Mouse (Mus musculus) hindbrain, embryonic 14.5 days (tissue): ENCODE data around the gene Arpp21. TPM values are rescaled to one million over a fixed set of nuclear protein-coding genes. Genes with fewer than 3 reads are reported as not detected.

ENCODE experiments used
- ATAC-seq: fragments of 200-750 bp; cut with Nextera tagmentation; 2 replicates; pipeline ENCODE4 v1.8.0; 2017; ENCODE audit warnings: moderate number of reproducible peaks, mild to moderate bottlenecking, moderate TSS enrichment, moderate library complexity; ENCODE audit not compliant: low FRiP score
- DNase-seq: peaks from one replicate; pipeline ENCODE4 v3.0.0-alpha.2; 2015; ENCODE audit warnings: low spot score
- H3K27ac ChIP-seq: fragments of 300-500 bp; sonication (generic); 2 replicates; pipeline ENCODE4 v1.5.1; 2014; ENCODE audit warnings: mild to moderate bottlenecking, moderate library complexity
- H3K27me3 ChIP-seq: fragments of 300-500 bp; sonication (generic); 2 replicates; pipeline ENCODE4 v1.6.1; 2014; ENCODE audit warnings: mild to moderate bottlenecking, low read length, mixed read lengths; ENCODE audit not compliant: control insufficient read depth, insufficient read depth
- H3K36me3 ChIP-seq: fragments of 300-500 bp; sonication (generic); replicated peaks from 2 replicates; pipeline ENCODE4 v1.6.1; 2014; ENCODE audit not compliant: control insufficient read depth, insufficient read depth
- H3K4me1 ChIP-seq: fragments of 300-500 bp; sonication (generic); replicated peaks from 2 replicates; pipeline ENCODE4 v1.6.1; 2014; ENCODE audit warnings: antibody characterized with exemption, low read length, mixed read lengths; ENCODE audit not compliant: control insufficient read depth, insufficient read depth
- H3K4me2 ChIP-seq: fragments of 300-500 bp; sonication (generic); replicated peaks from 2 replicates; pipeline ENCODE4 v1.6.1; 2014; ENCODE audit warnings: mild to moderate bottlenecking, moderate library complexity
- H3K4me3 ChIP-seq: fragments of 300-500 bp; sonication (generic); replicated peaks from 2 replicates; pipeline ENCODE4 v1.5.1; 2014; ENCODE audit warnings: mild to moderate bottlenecking, low read length
- H3K9ac ChIP-seq: fragments of 300-500 bp; sonication (generic); 2 replicates; pipeline ENCODE4 v1.6.1; 2014
- H3K9me3 ChIP-seq: fragments of 300-500 bp; sonication (generic); 2 replicates; pipeline ENCODE4 v1.6.1; 2016; ENCODE audit warnings: low read length; ENCODE audit not compliant: control insufficient read depth
- WGBS: fragments of 180-500 bp; shearing (Covaris S2); extraction: QIAGEN DNeasy Blood & Tissue Kit; methylation state at CpG from one replicate; pipeline ENCODE4 v1.1.7; 2014; 5-methylcytosine and 5-hydroxymethylcytosine counted together
- polyA plus RNA-seq: library from polyadenylated mRNA; unstranded; fragments of >200 nt; fragmentation: Nextera tagmentation; extraction: Ambion mirVana; gene quantifications from 2 replicates; pipeline ENCODE4 v1.2.1, GENCODE M21; 2014

Arpp21 gene
- polyA plus RNA-seq, 1 experiment from 2014 or later: 40.8 TPM

DNA sequence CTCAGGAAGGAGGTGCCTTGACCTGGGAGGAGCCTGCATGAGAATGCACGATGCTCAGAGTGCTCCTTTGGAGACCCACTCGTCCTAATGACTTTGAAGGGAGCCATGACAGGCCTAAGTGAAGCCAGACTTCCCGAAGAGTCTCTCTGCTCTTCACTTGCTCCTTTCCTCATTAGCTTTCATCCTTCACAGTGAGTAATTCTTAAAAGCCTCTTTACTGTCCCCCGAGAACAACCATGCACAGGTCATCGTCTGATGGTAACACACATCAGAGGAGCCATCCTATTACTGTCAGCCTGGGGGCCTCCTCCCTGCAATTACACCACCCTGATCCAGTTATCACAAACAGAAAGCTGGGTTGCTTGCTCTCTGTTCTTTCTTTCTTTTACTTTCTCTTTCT, 160.9 kb downstream of the Arpp21 start:
- Histone ChIP-seq H3K27ac (peak overlapping the region; percentile 69), H3K27me3 (no peaks in the 10 kb centered on the region), H3K9ac (no peak overlapping the region), H3K4me3 (no peak overlapping the region), H3K9me3 (no peaks in the 10 kb centered on the region), H3K36me3 (no peaks in the 10 kb centered on the region), H3K4me2 (0 out of 2 replicates have a peak overlapping the region, but pooled peaks have one; percentile 4), H3K4me1 (peaks cover 20% of the 10 kb centered on the region)
- DNase-seq (no peak), ATAC-seq (peak; percentile 70)
- WGBS: 16% methylated on average over 5 of the region's 5 CpGs

DNA sequence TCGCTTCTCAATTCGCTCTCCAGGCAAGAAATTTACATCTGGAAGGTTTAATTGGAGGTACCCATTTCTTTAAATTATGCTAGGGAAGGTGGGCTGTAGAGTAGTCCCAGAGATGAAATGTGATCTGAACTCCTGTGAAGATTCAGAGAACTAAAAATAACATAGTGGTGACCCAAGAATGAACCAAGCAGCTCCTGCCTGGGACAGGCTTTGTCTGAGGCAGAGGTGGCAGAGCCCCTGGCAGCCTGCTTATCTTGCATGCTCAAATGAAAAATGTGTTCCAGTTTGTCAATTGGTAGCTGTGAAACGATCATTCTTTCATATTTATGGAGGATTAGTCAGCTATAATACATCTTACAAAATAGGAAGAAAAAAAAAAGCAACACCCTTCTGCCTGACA, 164.4 kb downstream of the Arpp21 start:
- no peak for ATAC-seq
- peak overlapping the region; percentile 76 for H3K27ac ChIP-seq
- no peak for DNase-seq
- WGBS: 26% methylated on average over 3 of the region's 3 CpGs
- no peak overlapping the region for H3K4me3 ChIP-seq
- H3K4me1 ChIP-seq: peaks cover 20% of the 10 kb centered on the region
- H3K9me3 ChIP-seq: no peaks in the 10 kb centered on the region
- H3K4me2 ChIP-seq: no peak overlapping the region
- H3K27me3 ChIP-seq: no peaks in the 10 kb centered on the region
- H3K9ac ChIP-seq: 0 out of 2 replicates have a peak overlapping the region, but pooled peaks have one; percentile 2
- H3K36me3 ChIP-seq: no peaks in the 10 kb centered on the region; the same call in 1 of the 2 replicates

DNA sequence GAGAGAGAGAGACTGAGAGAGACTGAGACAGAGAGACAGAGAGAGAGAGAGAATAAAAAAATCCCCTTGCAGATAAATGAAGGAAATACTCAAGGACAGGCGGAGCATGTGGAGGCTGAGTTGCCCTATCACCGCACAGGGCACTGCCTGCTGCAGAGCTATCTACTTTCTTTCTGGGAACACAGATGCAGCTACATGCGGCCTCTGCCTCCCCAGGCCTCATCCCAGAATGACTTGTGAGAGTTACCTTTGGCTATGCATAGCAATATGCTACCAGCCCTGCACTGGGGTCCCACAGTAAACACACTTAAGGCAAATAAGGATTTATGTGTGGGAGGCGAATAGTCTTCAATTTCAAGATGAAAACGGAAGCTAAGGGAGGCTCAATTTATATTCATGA, 164.8 kb downstream of the Arpp21 start:
- no peak for ATAC-seq
- no peak for DNase-seq
- Histone ChIP-seq H3K4me2 (no peak overlapping the region), H3K9me3 (no peaks in the 10 kb centered on the region), H3K4me3 (no peak overlapping the region), H3K36me3 (no peaks in the 10 kb centered on the region; the same call in 1 of the 2 replicates), H3K27ac (peak overlapping the region; percentile 76), H3K9ac (0 out of 2 replicates have a peak overlapping the region, but pooled peaks have one; percentile 2), H3K27me3 (no peaks in the 10 kb centered on the region), H3K4me1 (peaks cover 20% of the 10 kb centered on the region)
- WGBS: 46% methylated on average over 5 of the region's 5 CpGs

DNA sequence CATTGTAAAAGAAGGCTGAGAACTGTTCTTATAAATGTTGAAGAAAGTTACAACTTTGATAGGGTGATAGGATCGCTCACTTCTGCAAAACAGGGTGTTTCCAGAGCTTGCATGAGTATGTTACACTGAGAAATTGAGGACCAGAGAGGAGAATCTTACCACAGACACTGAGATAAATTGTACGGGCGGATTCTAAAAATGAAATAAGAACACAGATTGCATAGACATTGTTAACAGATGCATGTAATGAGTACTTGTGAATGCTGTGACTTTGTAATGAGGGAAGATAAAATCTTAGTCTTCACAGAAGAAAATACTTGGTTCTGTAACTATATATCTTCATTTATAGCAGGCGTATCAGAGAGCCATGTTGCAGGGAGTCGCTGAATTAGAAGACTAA, 167.5 kb downstream of the Arpp21 start:
- no peak overlapping the region for H3K4me2 ChIP-seq
- H3K27me3 ChIP-seq: no peaks in the 10 kb centered on the region
- no peaks in the 10 kb centered on the region; the same call in 1 of the 2 replicates for H3K36me3 ChIP-seq
- no peak overlapping the region for H3K27ac ChIP-seq
- 91% methylated on average over 5 of the region's 5 CpGs for WGBS
- H3K9ac ChIP-seq: no peak overlapping the region
- no peak overlapping the region for H3K4me3 ChIP-seq
- no peaks in the 10 kb centered on the region for H3K9me3 ChIP-seq
- DNase-seq (no peak), ATAC-seq (no peak)
- H3K4me1 ChIP-seq: peaks cover 5% of the 10 kb centered on the region; the same call in 1 of the 2 replicates

DNA sequence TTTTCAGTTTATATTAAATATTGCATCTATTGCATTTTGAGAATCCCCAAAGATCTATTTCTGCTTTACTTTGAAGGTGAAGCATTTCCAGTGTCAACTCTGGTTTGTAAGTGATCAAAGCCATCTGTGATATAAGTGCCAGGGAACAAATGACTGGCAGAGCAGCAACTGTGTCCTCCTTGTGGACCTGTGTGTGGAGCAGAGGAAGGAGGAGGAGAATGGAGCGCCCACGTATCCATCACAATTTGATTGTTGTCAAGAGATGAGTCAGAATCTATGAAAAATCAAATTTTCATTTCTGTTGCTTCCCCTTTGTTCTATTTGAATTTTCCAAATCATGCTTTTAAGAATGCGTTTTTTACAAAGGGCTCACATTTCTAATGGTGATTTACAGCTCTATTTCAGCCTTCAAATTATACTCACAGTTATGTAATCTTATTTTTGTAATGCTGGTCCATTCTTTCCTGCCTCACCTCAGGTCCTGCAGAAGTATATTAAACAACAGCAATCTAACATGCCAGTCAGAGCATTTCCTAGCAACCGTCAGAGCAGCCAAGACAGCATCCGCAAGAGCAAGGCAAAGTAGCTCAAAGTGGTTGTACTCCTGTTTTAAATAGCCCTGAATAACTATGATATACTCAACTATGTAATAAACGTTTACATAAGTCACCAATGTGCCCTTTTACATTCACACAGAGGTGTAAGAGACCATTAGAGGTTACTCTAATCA, 174.9 kb downstream of the Arpp21 start:
- DNase-seq: no peak
- H3K4me3 ChIP-seq: no peak overlapping the region
- H3K27me3 ChIP-seq: no peaks in the 10 kb centered on the region
- no peak overlapping the region for H3K4me2 ChIP-seq
- no peaks in the 10 kb centered on the region for H3K9me3 ChIP-seq
- no peaks in the 10 kb centered on the region; the same call in 1 of the 2 replicates for H3K4me1 ChIP-seq
- H3K27ac ChIP-seq: peak overlapping the region; percentile 59; the same call in 1 of the 2 replicates
- H3K9ac ChIP-seq: no peak overlapping the region
- 51% methylated on average over 6 of the region's 6 CpGs for WGBS
- no peaks in the 10 kb centered on the region; the same call in 1 of the 2 replicates for H3K36me3 ChIP-seq
- ATAC-seq: no peak

DNA sequence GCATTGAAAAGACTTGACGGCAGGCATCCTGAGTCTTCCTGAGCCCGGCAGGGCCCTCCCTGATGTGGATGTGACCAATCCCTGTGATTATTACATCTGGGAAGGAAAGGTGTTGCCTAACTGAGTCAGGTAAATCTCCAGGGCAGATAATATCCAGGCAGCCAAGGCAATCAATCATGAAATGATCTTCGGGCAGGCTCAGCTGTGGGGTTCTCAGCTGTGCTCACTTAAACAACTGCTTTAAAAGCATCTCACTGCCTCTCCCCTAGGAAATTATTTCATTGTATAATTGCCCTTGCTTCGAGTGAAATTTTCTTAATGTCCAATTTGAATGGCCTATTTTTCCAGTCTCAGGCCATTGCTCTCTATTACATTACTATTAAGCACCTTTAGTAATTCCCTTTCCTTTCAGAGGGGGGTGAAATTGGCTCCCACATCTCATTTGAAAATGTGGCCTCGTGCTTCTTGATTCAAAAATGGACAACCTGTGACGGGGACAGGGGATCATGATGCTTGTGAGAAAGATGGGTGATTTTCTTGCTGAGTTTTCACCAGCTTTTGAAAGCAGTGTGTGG, 180.8 kb downstream of the Arpp21 start:
- H3K27me3 ChIP-seq: no peaks in the 10 kb centered on the region
- no peak overlapping the region for H3K4me3 ChIP-seq
- no peak overlapping the region for H3K9ac ChIP-seq
- peak; percentile 42 for DNase-seq
- WGBS: 44% methylated on average over 6 of the region's 6 CpGs
- H3K4me1 ChIP-seq: 0 out of 2 replicates have a peak, but pooled peaks cover 8% of the 10 kb centered on the region
- H3K9me3 ChIP-seq: no peaks in the 10 kb centered on the region
- peak overlapping the region; percentile 70 for H3K27ac ChIP-seq
- no peak overlapping the region for H3K4me2 ChIP-seq
- peak; percentile 59 for ATAC-seq
- H3K36me3 ChIP-seq: no peaks in the 10 kb centered on the region

DNA sequence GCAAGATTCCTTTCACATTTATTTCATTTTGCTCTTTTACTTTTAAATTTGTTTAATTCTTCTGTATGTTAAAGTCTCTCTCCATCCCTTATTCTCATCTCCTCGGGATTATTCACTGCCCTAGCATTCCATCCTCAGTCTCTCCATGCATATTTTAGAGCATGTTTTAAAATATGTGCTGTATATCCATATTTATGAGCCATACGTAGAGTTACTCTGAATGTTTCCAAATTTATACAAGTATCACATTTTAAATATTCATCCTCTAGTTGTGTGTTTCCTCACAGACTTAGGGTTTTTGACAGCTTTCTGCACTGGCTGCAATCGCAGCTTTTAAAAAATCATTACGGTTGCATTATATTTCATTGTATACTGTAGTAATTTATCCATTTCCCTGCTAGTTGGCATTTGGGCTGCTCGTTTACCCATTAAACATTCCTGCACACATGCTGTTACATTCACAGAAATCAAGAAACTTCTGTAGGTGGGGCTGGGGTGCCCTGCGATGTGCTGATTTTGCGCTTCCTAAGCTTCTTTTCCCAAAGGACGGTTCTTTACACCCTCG, 187.8 kb downstream of the Arpp21 start:
- Histone ChIP-seq H3K9me3 (no peaks in the 10 kb centered on the region), H3K4me2 (no peak overlapping the region), H3K9ac (no peak overlapping the region), H3K27ac (no peak overlapping the region), H3K36me3 (no peaks in the 10 kb centered on the region), H3K4me3 (no peak overlapping the region), H3K27me3 (no peaks in the 10 kb centered on the region), H3K4me1 (no peaks in the 10 kb centered on the region)
- DNase-seq (no peak), ATAC-seq (no peak)
- WGBS: 86% methylated on average over 9 of the region's 9 CpGs

DNA sequence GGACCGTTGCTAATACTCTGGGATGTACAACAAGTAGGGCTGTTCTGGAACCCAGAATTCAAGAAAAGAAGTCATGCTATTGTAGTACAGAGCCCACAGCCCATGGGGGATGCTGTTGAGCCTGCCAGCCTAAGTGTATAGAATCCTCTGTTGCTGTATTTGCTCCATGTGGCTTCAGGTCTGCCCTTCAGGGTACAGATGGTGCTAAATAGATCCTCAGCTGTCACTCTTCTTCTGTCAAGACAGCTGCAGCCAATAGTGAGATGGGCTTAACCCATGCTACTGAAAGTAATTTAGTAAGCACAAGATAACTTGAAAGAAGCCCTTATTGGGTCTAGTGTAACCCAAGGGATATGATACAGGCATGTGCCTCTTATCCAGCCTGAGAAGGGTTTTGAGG, 195.2 kb downstream of the Arpp21 start:
- no peaks in the 10 kb centered on the region for H3K36me3 ChIP-seq
- no peak for ATAC-seq
- no peak overlapping the region for H3K4me2 ChIP-seq
- peaks cover 5% of the 10 kb centered on the region; the same call in 1 of the 2 replicates for H3K4me1 ChIP-seq
- DNase-seq: no peak
- no peak overlapping the region for H3K4me3 ChIP-seq
- 72% methylated on average over 1 of the region's 1 CpGs for WGBS
- no peak overlapping the region for H3K9ac ChIP-seq
- H3K9me3 ChIP-seq: no peaks in the 10 kb centered on the region
- no peaks in the 10 kb centered on the region for H3K27me3 ChIP-seq
- no peak overlapping the region for H3K27ac ChIP-seq

DNA sequence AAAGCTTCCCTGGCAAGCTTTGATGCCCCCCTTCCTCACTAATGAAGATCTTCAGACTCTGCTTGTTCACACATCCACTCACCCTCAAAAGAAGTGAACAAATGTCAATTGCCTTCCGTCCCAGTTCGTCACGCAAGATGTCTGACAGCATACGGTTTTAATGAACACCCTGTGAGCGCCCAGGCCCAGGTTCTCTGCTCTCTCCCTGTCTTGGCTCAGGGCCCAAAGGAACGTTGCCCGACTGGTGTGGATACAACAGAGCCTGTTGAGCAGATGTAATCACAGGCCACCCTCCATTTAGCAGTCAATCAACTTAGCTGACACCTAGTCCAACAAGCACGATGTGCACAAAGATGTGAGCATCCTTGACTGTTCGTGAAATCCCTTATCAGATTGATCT, 198.0 kb downstream of the Arpp21 start:
- ATAC-seq: no peak
- 33% methylated on average over 9 of the region's 9 CpGs for WGBS
- Histone ChIP-seq H3K4me1 (peaks cover 5% of the 10 kb centered on the region; the same call in 1 of the 2 replicates), H3K9me3 (no peaks in the 10 kb centered on the region), H3K27me3 (no peaks in the 10 kb centered on the region), H3K4me3 (no peak overlapping the region), H3K36me3 (no peaks in the 10 kb centered on the region), H3K27ac (no peak overlapping the region), H3K4me2 (no peak overlapping the region), H3K9ac (no peak overlapping the region)
- no peak for DNase-seq
